Mouse (Mus musculus) thymus, postnatal 0 days (tissue): ENCODE results near the gene Klk6. TPM values are rescaled to one million over a fixed set of nuclear protein-coding genes. Genes with fewer than 3 reads are reported as not detected.
A peak's percentile ranks its signal among the peaks of the same experiment; 100 is the strongest.

ENCODE experiments used
- DNase-seq: peaks from one replicate; pipeline ENCODE4 v3.0.0-alpha.2; 2015; ENCODE audit warnings: low spot score
- polyA plus RNA-seq: library from polyadenylated mRNA; unstranded; fragments of >200 nt; fragmentation: Nextera tagmentation; extraction: Ambion mirVana; gene quantifications from 2 replicates; pipeline ENCODE4 v1.2.1, GENCODE M21; 2015

Klk6 gene
- polyA plus RNA-seq, 1 experiment from 2014 or later: 0.92 TPM

- no peak for DNase-seq
These were observed 2.7 kb upstream of the Klk6 start for GRCm38 (mm10) chr7:43821581-43821980.

GRCm38 (mm10) chr7:43826056-43826455 lies 1.8 kb downstream of the Klk6 start:
- no peak for DNase-seq

GRCm38 (mm10) chr7:43827706-43828105 lies 3.4 kb downstream of the Klk6 start:
- DNase-seq: no peak

DNA sequence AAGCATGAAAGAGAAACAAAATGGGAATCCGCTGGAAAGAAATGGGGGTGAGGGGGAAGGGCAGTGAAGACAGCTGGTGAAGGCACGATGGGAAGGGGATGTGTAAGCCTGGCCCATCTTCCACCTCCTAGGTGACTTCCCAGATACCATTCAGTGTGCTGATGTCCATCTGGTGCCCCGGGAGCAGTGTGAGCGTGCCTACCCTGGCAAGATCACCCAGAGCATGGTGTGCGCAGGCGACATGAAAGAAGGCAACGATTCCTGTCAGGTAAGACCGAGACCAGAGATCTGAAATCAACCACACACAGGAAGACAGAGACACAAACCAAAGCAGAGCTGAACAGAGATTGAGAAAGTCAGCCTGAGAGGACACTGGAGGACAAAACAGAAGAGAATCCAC lies 4.7 kb downstream of the Klk6 start:
- DNase-seq: no peak

DNA sequence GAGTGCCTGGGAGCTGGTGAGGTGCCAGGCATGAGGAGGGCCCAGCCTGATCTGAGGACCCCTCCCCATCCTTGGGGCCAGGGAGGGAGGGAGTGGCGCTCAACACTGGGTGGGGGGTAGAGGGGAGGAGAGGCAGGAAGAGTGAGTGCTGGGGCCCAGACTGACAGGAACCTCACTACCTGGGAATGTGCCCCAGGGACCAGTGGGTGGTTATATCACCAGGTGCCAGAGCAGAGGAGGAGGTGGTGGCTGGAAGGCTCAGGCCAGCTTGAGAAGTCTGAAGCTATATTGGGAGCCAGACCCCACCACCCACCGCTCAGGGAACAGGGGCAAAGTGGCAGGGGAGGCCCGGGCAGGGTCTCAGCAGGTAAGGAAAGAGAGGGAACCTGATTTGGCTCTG lies 17.4 kb downstream of the Klk6 start, which contains the start of gene Klk5:
Gene Klk5, plus strand, starts transcription at position 271 of the 400 bp plus-strand sequence.
- no peak for DNase-seq

DNA sequence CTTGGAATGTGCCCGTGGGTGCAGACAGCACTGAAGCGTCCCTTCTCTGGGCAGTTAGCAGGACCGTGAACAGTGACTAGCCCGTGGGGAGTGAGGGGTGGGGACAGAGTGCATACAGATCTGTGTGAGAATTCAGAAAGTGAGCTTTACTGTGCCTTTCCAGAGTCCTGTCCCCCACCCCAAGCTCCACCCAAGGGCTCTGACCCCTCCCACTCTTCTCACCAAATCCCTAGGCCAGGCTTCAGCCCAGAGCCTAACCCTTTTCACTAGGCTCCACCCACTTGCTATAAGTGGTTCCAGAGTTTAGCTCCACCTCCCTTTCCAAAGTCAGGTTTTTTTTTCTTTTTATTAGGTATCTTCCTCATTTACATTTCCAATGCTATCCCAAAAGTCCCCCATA lies 19.5 kb downstream of the Klk6 start:
- no peak for DNase-seq

GRCm38 (mm10) chr7:43851616-43852015 lies 27.3 kb downstream of the Klk6 start:
- DNase-seq: no peak

GRCm38 (mm10) chr7:43854642-43855380 lies 30.5 kb downstream of the Klk6 start:
- no peak for DNase-seq

DNA sequence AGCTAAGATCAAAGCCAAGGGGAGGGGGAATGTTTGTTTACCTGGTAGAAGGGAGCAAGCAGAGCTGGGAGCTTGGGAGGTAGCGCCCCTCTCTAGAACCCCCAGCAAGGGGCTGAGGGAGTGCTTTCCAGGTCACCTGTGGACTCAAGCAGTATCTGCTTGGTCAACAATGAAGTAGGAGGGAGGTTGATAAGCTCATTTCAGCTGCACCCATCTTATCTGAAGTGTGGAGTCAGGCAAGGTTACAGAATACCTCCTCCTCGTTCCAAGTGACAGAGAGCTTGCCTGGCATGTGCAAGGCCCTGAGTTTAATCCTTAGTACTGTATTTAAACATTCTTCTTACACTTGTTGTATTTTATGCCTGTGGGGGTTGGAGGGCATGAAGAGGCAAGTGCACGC lies 31.4 kb downstream of the Klk6 start:
- no peak for DNase-seq

DNA sequence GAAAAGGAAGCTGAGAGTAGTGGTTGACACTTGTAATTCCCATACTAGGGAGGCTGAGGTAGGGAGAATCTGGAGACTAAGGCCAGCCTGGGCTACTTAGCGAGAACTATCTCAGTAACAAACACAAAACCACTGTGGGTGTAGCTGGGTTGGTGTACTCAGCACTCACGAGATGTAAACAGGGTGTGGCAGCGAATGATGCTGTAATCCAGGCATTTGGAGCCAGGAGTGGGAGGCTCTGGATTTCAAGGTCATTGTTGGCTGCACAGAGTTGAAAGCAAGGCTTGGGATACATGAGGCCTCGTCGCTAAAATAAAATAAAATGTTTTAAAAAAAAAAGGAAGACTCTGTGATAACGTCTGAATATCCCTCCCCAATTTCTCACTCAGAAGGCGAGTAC lies 32.0 kb downstream of the Klk6 start:
- no peak for DNase-seq

- no peak for DNase-seq
These were observed 33.2 kb downstream of the Klk6 start for GRCm38 (mm10) chr7:43857501-43857900.

DNA sequence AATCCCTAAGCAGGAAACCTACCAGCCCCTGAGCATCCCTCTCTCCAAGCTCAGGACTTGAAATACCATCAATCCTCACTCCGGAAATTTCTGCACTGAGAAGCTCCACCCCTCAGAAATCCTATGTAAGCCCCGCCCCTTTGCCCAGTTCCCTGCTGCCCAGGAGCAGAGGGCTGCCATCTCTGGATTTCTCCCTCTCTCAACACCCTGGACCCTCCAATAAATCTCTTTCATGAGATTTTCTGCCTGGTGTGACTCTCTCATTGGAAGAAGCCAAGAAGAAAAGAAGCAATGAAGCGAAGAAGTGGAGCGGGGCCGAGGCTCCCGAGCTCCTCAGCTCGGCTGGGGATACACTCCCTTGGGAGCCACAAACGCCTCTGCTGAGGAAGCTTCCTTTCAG lies 36.1 kb downstream of the Klk6 start:
- DNase-seq: no peak

DNA sequence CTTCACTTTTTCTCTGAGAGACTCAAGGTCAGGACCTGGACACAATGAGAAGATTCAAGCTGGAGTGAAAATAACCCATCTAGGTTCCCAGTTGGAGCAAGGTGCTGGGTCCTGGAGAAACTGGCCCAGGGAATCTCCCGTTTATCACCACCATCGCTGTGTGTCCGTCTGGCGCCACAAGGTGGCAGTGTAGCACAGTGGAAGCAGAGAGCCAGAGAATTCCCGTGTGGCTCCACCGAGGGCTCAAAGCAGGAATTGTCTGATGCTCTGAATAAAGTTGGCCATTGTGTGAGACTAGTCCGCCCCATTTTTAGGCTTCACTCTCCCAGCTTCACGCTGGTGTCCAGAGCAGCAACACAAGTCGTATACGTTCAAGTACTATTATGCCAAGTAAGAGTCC lies 48.9 kb downstream of the Klk6 start:
- DNase-seq: peak; percentile 19

- no peak for DNase-seq
These were observed 49.4 kb downstream of the Klk6 start for GRCm38 (mm10) chr7:43873674-43874073.

DNA sequence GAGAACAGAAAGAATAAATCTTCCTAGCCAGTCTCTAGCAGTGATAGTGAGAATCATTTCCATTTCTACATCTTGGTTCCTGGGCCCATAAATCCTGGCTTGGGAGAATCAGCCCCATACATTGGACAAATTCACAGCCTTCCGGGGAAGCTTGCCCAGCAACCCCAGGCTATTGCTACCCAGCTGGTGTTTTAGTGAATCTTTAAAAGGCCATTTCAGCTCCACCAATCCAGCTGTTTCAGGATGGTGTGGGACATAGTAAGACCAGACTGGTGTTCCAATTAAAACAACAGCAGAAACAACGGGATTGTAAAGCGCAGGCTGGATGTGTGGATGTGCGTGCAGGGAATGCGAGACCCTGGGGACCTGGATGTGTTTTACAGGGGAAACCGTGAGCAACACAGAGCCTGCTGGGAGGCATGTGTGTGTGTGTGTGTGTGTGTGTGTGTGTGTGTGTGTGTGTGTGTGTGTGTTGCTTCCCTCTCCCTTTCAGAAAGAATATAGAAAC lies 50.6 kb downstream of the Klk6 start:
- DNase-seq: no peak

- DNase-seq: no peak
These were observed 52.1 kb downstream of the Klk6 start for GRCm38 (mm10) chr7:43876444-43876843.

- no peak for DNase-seq
These were observed 54.0 kb downstream of the Klk6 start for GRCm38 (mm10) chr7:43878281-43878680.

GRCm38 (mm10) chr7:43880912-43881311 lies 56.6 kb downstream of the Klk6 start, which contains the start of gene Klk4:
Klk4 (plus strand) TSS chr7:43881160.
- no peak for DNase-seq

Other genes with a start within 250 kb of the Klk6 start
- 6.4 and 6.5 TPM in 2 replicates for gene Zfp719, start 244.9 kb upstream of the Klk6 start, polyA plus RNA-seq
- gene Zfp819, start 217.3 kb upstream of the Klk6 start, polyA plus RNA-seq: 0.12 TPM in 1 of 2 replicates, not detected in the other
- gene Ceacam18, start 189.8 kb upstream of the Klk6 start, polyA plus RNA-seq: 0.29 and 0.71 TPM in 2 replicates
- 0.43 and 0.73 TPM in 2 replicates for gene Siglece, start 164.3 kb upstream of the Klk6 start, polyA plus RNA-seq
- gene Ctu1, start 152.5 kb upstream of the Klk6 start, polyA plus RNA-seq: 11.7 and 12.9 TPM in 2 replicates
- 0.17 and 0.18 TPM in 2 replicates for gene Klk14, start 134.1 kb upstream of the Klk6 start, polyA plus RNA-seq
- 0.36 and 0.49 TPM in 2 replicates for gene Klk13, start 111.9 kb upstream of the Klk6 start, polyA plus RNA-seq
- gene Klk12, start 55.6 kb upstream of the Klk6 start, polyA plus RNA-seq: not detected in 2 replicates
- gene Klk11, start 49.9 kb upstream of the Klk6 start, polyA plus RNA-seq: 0.51 and 0.96 TPM in 2 replicates
- gene Klk10, start 43.5 kb upstream of the Klk6 start, polyA plus RNA-seq: 0.55 and 0.63 TPM in 2 replicates
- gene Klk9, start 32.6 kb upstream of the Klk6 start, polyA plus RNA-seq: 0.19 and 0.30 TPM in 2 replicates
- gene Klk8, start 26.9 kb upstream of the Klk6 start, polyA plus RNA-seq: 37.9 and 44.9 TPM in 2 replicates
- 1.1 and 1.4 TPM in 2 replicates for gene Klk7, start 13.2 kb upstream of the Klk6 start, polyA plus RNA-seq
- 0.84 and 0.91 TPM in 2 replicates for gene Klk5, start 17.5 kb downstream of the Klk6 start, polyA plus RNA-seq
- 0.65 and 1.4 TPM in 2 replicates for gene Klk4, start 56.7 kb downstream of the Klk6 start, polyA plus RNA-seq
- gene Klk15, start 109.2 kb downstream of the Klk6 start, polyA plus RNA-seq: not detected in 2 replicates
- 0.60 and 0.72 TPM in 2 replicates for gene Klk1b8, start 126.2 kb downstream of the Klk6 start, polyA plus RNA-seq
- gene Klk1b1, start 142.3 kb downstream of the Klk6 start, polyA plus RNA-seq: 0.38 and 0.42 TPM in 2 replicates
- 1.7 and 2.1 TPM in 2 replicates for gene Klk1b9, start 151.6 kb downstream of the Klk6 start, polyA plus RNA-seq
- gene Klk1b11, start 171.4 kb downstream of the Klk6 start, polyA plus RNA-seq: 1.0 and 1.1 TPM in 2 replicates
- gene Klk1b26, start 187.7 kb downstream of the Klk6 start, polyA plus RNA-seq: 0.68 and 0.87 TPM in 2 replicates
- gene Klk1b27, start 227.8 kb downstream of the Klk6 start, polyA plus RNA-seq: 0.27 and 0.57 TPM in 2 replicates